Mouse (Mus musculus) lung, embryonic 15.5 days (tissue): Measurements from ENCODE around the gene Mmp7. TPM values are rescaled to one million over a fixed set of nuclear protein-coding genes. Genes with fewer than 3 reads are reported as not detected.

Source experiments
- polyA plus RNA-seq: library from polyadenylated mRNA; unstranded; fragments of >200 nt; fragmentation: Nextera tagmentation; extraction: Ambion mirVana; gene quantifications from 2 replicates; pipeline ENCODE4 v1.2.1, GENCODE M21; 2015

The Mmp7 gene
- polyA plus RNA-seq, 1 experiment from 2014 or later, result not detected

Other genes with a start within 250 kb of the Mmp7 start
- 0.09 TPM in 1 of 2 replicates, not detected in the other for gene Mmp3, start 246.3 kb upstream of the Mmp7 start, polyA plus RNA-seq
- gene Mmp10, start 189.7 kb upstream of the Mmp7 start, polyA plus RNA-seq, result not detected in 2 replicates
- gene Mmp8, start 133.6 kb upstream of the Mmp7 start, polyA plus RNA-seq, result 1.0 and 2.0 TPM in 2 replicates
- gene Mmp27, start 120.7 kb upstream of the Mmp7 start, polyA plus RNA-seq, result 0.11 TPM in 1 of 2 replicates, not detected in the other
- not detected in 2 replicates for gene Mmp20, start 63.9 kb upstream of the Mmp7 start, polyA plus RNA-seq
- gene Tmem123, start 72.0 kb downstream of the Mmp7 start, polyA plus RNA-seq, result 131 TPM in 2 replicates
- gene Birc2, start 145.0 kb downstream of the Mmp7 start, polyA plus RNA-seq, result 33.2 and 34.3 TPM in 2 replicates
- 6.7 and 9.4 TPM in 2 replicates for gene Birc3, start 181.1 kb downstream of the Mmp7 start, polyA plus RNA-seq